Mouse (Mus musculus) ES-E14 (cell line): ENCODE measurements around the gene Fbxo21.

Source experiments
- HCFC1 ChIP-seq: IDR thresholded peaks from 2 replicates; pipeline ENCODE4 v1.6.1; 2012; ENCODE audit warnings: low read length, inconsistent platforms, borderline replicate concordance; ENCODE audit not compliant: insufficient read depth
- MAFK ChIP-seq: IDR thresholded peaks from 2 replicates; pipeline ENCODE4 v1.6.1; 2014; ENCODE audit warnings: mild to moderate bottlenecking, low read depth, low read length, inconsistent platforms; ENCODE audit not compliant: insufficient read depth

GRCm38 (mm10) chr5:117964750-117965149 is 11.8 kb upstream of the Fbxo21 start:
- TF ChIP-seq HCFC1 (no peak), MAFK (no peak)
